Mouse (Mus musculus) liver, embryonic 11.5 days (tissue): ENCODE measurements around the gene B3gnt2. TPM values are rescaled to one million over a fixed set of nuclear protein-coding genes. Genes with fewer than 3 reads are reported as not detected.

Experiments used
- ATAC-seq: fragments of 200-750 bp; cut with Nextera tagmentation; replicated peaks from 2 replicates; pipeline ENCODE4 v1.8.0; 2017; ENCODE audit warnings: moderate number of reproducible peaks, mild to moderate bottlenecking, moderate TSS enrichment, moderate library complexity; ENCODE audit not compliant: low FRiP score
- DNase-seq: peaks from one replicate; pipeline ENCODE4 v3.0.0-alpha.2; 2017; ENCODE audit warnings: low spot score
- H3K27ac ChIP-seq: fragments of 300-500 bp; sonication (generic); 2 replicates; pipeline ENCODE4 v1.5.1; 2014; ENCODE audit warnings: mild to moderate bottlenecking, low read depth, low read length, control low read depth
- H3K27me3 ChIP-seq: fragments of 300-500 bp; sonication (generic); replicated peaks from 2 replicates; pipeline ENCODE4 v1.6.1; 2014; ENCODE audit warnings: low read length, mixed read lengths; ENCODE audit not compliant: control insufficient read depth, insufficient read depth
- H3K36me3 ChIP-seq: fragments of 300-500 bp; sonication (generic); 2 replicates; pipeline ENCODE4 v1.6.1; 2014; ENCODE audit warnings: mild to moderate bottlenecking, low read length, moderate library complexity, mixed read lengths; ENCODE audit not compliant: control insufficient read depth, insufficient read depth
- H3K4me1 ChIP-seq: fragments of 300-500 bp; sonication (generic); replicated peaks from 2 replicates; pipeline ENCODE4 v1.6.1; 2014; ENCODE audit warnings: low read length, mixed read lengths; ENCODE audit not compliant: control insufficient read depth, insufficient read depth
- H3K4me2 ChIP-seq: fragments of 300-500 bp; sonication (generic); 2 replicates; pipeline ENCODE4 v1.6.1; 2014; ENCODE audit warnings: mild to moderate bottlenecking, control low read depth, moderate library complexity
- H3K4me3 ChIP-seq: fragments of 300-500 bp; sonication (generic); 2 replicates; pipeline ENCODE4 v1.5.1; 2014; ENCODE audit warnings: low read depth, low read length, control low read depth
- H3K9ac ChIP-seq: fragments of 300-500 bp; sonication (generic); 2 replicates; pipeline ENCODE4 v1.6.1; 2014; ENCODE audit warnings: low read depth, low read length, control low read depth
- H3K9me3 ChIP-seq: fragments of 300-500 bp; sonication (generic); 2 replicates; pipeline ENCODE4 v1.6.1; 2016; ENCODE audit warnings: low read length, inconsistent platforms, mixed read lengths; ENCODE audit not compliant: control insufficient read depth
- WGBS: fragments of 180-500 bp; shearing (Covaris S2); extraction: QIAGEN DNeasy Blood & Tissue Kit; methylation state at CpG from one replicate; pipeline ENCODE4 v1.1.7; 2014; 5-methylcytosine and 5-hydroxymethylcytosine counted together
- polyA plus RNA-seq: library from polyadenylated mRNA; unstranded; fragments of >200 nt; fragmentation: Nextera tagmentation; extraction: Ambion mirVana; gene quantifications from 2 replicates; pipeline ENCODE4 v1.2.1, GENCODE M21; 2014

B3gnt2 gene
- polyA plus RNA-seq, 1 experiment from 2014 or later = 3.9 TPM

DNA sequence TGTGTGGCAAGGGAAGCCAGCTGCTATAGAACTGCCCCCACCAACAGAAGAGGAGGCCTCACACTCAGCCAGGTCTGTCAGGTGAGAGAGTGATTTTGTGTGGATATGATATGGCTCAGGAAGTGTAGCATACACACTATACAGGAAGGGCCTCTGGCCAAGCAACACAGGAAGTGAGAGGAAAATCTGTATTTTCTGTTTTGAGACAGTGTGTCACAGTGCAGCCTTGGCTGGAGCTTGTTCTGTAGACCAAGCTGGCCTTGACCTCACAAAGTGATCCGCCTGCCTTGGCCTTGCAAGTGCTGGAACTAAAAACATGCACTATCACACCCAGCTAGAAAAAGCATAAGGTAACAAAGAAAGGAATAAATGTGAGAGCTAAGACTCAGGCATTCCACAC lies 105.6 kb downstream of the B3gnt2 start:
- Histone ChIP-seq H3K4me2 (no peak overlapping the region), H3K9ac (no peak overlapping the region), H3K27ac (no peak overlapping the region), H3K27me3 (no peaks in the 10 kb centered on the region), H3K4me3 (no peak overlapping the region), H3K36me3 (no peaks in the 10 kb centered on the region), H3K9me3 (no peaks in the 10 kb centered on the region), H3K4me1 (no peaks in the 10 kb centered on the region)
- ATAC-seq = no peak
- no peak for DNase-seq
- WGBS = 63% methylated on average over 1 of the region's 1 CpGs

DNA sequence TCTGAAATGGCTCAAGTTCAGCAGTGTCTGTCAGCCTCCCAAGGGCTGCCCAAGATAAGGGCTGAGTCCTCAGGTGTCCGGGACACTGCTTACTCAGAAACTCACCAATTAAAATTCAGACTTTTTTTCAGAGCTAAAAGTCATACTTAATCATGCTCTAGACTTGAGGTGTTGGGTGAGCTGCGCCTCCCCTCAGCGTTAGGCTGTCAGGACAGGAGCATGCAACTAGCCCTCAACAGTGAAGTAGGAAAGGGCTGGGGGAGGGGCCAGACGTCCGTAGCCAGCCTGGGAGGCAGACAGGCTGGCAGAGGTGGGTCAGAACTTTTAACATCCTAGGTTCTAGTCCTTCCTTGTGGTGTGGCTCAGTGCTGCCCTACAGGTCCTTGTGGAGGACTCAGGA lies 108.2 kb downstream of the B3gnt2 start:
- ATAC-seq (no peak), DNase-seq (no peak)
- no peaks in the 10 kb centered on the region for H3K36me3 ChIP-seq
- WGBS = 34% methylated on average over 5 of the region's 5 CpGs
- H3K9me3 ChIP-seq = no peaks in the 10 kb centered on the region
- no peaks in the 10 kb centered on the region for H3K27me3 ChIP-seq
- H3K4me1 ChIP-seq = no peaks in the 10 kb centered on the region
- H3K4me2 ChIP-seq = no peak overlapping the region
- no peak overlapping the region for H3K4me3 ChIP-seq
- no peak overlapping the region for H3K9ac ChIP-seq
- no peak overlapping the region for H3K27ac ChIP-seq

DNA sequence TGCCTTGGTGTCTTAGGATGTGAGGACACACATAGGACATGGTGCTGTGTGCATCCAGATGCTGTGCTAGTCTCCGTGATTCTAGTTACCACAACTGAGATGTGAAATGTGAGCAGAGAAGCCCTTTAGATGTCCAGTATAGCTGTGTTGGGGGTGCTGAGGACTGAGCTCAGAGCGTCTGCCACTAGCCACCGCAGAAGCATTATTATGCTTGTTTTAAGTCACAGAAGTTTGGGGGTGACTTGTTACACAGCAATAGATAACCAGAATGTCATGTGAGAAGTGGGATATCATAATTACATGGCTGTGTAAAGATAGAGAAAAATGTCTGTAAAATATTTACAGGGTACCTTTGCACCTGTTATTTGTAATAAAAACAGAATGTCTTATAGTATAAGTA lies 109.2 kb downstream of the B3gnt2 start:
- Histone ChIP-seq H3K4me3 (no peak overlapping the region), H3K4me2 (no peak overlapping the region), H3K9ac (no peak overlapping the region), H3K27me3 (no peaks in the 10 kb centered on the region), H3K27ac (no peak overlapping the region), H3K9me3 (no peaks in the 10 kb centered on the region), H3K36me3 (no peaks in the 10 kb centered on the region), H3K4me1 (no peaks in the 10 kb centered on the region)
- WGBS = 87% methylated on average over 3 of the region's 3 CpGs
- DNase-seq = no peak
- ATAC-seq = no peak

DNA sequence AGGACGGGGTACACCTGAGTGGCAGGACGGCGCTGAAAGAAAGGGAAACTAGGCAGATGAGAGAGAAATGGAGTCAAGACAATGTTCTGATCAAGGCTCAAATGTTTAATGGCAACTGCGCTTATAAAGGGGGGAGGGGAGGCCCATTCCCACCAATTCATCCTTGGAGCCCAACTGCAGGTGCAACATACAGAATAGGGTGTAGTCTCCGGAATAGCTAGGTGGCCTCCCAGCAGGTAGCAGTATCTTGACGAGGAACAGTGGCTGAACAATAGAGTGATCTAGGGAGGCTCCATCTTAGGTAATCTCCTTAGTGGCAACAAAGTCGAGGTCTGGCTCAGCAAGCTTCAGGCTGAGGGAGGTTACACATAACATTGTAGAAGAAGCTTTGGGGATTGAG lies 113.4 kb downstream of the B3gnt2 start:
- H3K36me3 ChIP-seq = no peaks in the 10 kb centered on the region
- WGBS = 78% methylated on average over 7 of the region's 7 CpGs
- no peak for ATAC-seq

DNA sequence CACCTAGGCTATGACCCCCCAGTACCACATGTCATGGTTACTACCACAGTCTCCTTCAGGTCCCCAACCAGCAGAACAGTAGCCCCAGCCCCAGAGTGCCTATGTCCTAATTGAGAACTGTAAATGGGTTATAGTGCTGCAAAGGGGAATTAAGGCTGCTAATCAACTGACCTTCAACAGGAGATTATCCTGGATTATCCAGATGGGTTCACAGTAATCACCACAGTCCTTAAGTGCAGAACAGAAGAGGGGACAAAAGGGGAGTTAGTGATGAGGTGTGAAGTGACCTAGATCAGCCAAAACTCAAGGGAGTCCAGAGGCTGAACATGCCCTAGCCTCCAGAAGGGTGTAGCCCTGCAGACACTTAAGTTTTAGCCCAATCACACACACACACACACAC lies 115.4 kb downstream of the B3gnt2 start:
- Histone ChIP-seq H3K36me3 (no peaks in the 10 kb centered on the region), H3K27ac (no peak overlapping the region), H3K4me1 (no peaks in the 10 kb centered on the region), H3K9me3 (peaks cover 2% of the 10 kb centered on the region; the same call in 1 of the 2 replicates), H3K27me3 (no peaks in the 10 kb centered on the region), H3K4me3 (no peak overlapping the region), H3K9ac (no peak overlapping the region), H3K4me2 (no peak overlapping the region)
- no peak for ATAC-seq
- no peak for DNase-seq

More for the DNA sequence above, 113.4 kb downstream of the B3gnt2 start:
- H3K4me3 ChIP-seq = no peak overlapping the region
- H3K9ac ChIP-seq = no peak overlapping the region
- no peak for DNase-seq
- no peaks in the 10 kb centered on the region for H3K4me1 ChIP-seq
- H3K27me3 ChIP-seq = no peaks in the 10 kb centered on the region
- peaks cover 2% of the 10 kb centered on the region; the same call in 1 of the 2 replicates for H3K9me3 ChIP-seq
- H3K4me2 ChIP-seq = no peak overlapping the region
- H3K27ac ChIP-seq = no peak overlapping the region

DNA sequence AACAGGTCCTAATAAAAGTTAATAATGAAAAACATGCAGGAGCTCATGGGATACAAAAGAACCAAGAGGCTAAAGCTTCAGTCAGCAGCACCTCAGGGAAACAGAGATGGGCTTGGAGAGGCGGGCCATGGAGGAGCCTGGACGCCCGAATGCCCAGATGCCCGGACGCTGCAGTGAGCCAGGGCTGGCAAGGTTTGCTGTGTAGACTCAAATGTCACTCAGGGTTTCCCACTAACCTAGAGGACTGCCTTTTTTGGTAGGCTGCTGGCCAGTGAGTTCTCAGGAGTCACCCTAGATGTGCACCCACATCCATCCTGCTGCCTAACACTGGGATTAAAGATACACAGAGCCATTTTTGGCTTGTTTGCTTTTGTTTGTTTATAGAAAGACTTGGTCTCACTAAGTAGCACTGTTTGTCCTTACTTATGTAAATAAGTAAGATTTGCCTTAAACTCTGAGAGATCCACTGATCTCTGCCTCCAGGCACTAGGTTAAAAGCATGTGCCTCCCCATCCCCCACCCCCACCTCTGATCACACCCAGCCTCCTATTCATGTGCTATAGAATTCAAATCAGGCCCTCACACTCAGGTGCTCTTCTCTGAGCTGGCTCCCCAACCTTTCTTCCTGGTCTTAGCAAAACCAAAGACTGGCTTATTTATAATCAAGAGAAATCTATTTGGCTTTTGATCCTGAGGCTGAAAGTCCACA lies 117.0 kb downstream of the B3gnt2 start:
- H3K4me1 ChIP-seq = no peaks in the 10 kb centered on the region
- no peaks in the 10 kb centered on the region for H3K27me3 ChIP-seq
- H3K9ac ChIP-seq = no peak overlapping the region
- H3K4me2 ChIP-seq = no peak overlapping the region
- H3K27ac ChIP-seq = no peak overlapping the region
- H3K9me3 ChIP-seq = peaks cover 2% of the 10 kb centered on the region; the same call in 1 of the 2 replicates
- no peak overlapping the region for H3K4me3 ChIP-seq
- WGBS = 76% methylated on average over 5 of the region's 5 CpGs
- ATAC-seq (no peak), DNase-seq (no peak)
- H3K36me3 ChIP-seq = no peaks in the 10 kb centered on the region

DNA sequence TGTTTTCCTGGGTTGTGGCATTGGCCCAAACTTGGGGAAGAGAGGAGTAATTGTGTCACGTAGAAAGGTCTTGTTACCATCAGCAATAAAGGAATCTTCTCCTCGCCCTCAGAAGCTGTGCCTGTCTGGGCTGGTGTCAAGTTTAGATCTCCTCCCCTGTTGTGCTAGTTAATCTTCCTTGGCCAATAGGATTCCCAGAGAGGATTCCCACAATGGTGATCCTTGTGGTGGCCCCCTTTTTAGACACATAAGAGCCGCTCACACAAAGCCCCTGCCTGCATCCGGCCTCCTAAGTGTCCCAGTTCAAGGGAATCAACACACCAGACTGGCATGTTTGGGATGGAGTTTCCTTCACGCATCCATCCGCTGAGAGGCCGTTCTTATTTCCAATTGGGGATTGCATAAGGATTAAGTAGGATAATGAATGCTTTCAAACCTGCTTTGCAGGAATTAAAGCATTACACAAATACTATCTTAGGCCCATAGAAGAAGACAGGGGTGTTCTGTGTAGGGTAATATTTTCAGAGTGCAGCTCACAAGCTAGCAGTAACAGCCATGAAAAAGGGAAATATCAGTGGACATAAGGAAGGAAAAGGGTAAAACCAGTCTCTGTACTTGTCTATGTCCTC lies 118.6 kb downstream of the B3gnt2 start:
- H3K4me1 ChIP-seq = no peaks in the 10 kb centered on the region
- H3K4me2 ChIP-seq = no peak overlapping the region
- H3K9ac ChIP-seq = no peak overlapping the region
- ATAC-seq (no peak), DNase-seq (no peak)
- H3K9me3 ChIP-seq = peaks cover 2% of the 10 kb centered on the region; the same call in 1 of the 2 replicates
- no peaks in the 10 kb centered on the region for H3K27me3 ChIP-seq
- no peaks in the 10 kb centered on the region for H3K36me3 ChIP-seq
- no peak overlapping the region for H3K27ac ChIP-seq
- no peak overlapping the region for H3K4me3 ChIP-seq
- 67% methylated on average over 7 of the region's 7 CpGs for WGBS

DNA sequence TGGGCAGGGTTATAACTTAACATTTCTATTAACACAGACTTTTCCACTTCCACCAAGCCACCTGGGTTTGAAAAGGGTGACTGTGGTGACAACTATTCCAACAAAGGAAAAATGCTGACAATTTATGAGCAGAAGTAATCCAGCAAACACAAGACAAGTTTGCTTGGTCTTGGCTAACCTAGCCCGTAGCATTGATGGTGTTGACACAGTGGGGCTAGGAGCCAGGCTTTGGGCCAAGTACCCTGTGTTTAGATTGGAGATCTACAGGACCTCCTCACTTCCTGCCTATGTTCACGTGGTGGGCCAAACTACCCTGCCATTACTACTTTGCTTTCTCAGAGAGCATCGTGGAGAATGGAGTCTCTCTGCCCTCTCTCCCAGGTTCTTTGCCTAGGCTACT lies 119.3 kb downstream of the B3gnt2 start:
- Histone ChIP-seq H3K4me1 (no peaks in the 10 kb centered on the region), H3K9ac (no peak overlapping the region), H3K27ac (no peak overlapping the region), H3K4me3 (no peak overlapping the region), H3K27me3 (no peaks in the 10 kb centered on the region), H3K4me2 (no peak overlapping the region), H3K36me3 (no peaks in the 10 kb centered on the region), H3K9me3 (peaks cover 2% of the 10 kb centered on the region; the same call in 1 of the 2 replicates)
- ATAC-seq (no peak), DNase-seq (no peak)
- WGBS = 67% methylated on average over 3 of the region's 3 CpGs
